Comparison of ENCODE assay signal across 9 mouse cellular contexts in the genomic region with DNA sequence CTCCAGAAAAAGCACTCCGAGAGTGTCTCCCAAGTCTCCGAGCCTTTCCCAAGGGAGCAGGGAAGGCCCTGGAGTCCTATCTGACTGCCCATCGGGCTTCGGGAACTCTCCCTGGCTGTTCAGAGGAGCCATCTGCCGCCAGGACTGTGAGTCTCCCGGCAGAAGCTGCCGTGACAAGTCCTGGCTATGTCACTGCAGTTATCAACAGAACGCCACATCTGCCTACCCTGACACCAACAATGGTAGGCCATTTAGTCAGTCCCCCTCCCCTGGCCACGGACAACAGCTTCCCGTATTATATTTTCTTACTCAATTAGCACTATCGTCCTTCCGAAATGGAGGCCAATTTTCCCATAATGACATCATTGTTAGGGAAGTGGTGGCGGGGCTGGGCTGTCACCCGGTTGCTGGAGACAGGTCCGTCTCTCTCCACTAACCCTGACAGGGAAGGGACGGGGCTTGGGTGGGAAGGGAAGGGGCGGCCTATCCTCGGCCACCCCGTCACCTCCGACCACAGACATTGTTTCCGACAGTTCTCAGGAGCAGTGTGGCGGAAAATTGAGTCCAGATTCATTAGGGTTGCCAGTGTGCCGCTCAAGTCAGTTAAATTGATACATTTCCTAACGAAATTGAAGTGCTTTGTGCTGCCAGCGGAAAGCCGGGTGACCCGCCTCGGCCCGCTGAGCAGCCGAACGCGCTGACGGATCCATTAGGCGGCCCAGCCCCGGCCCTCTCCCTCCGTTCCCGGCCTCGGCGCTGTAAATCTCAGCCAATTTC. TPM values are rescaled to one million over a fixed set of nuclear protein-coding genes. Genes with fewer than 3 reads are reported as not detected.
DNase-seq lines count a peak whose midpoint lies in the region; ATAC-seq lines count a peak whose summit lies in the region.
"Had no signal": no experiment of that assay in that cellular context is flagged by ENCODE, and none has a peak within 500 bp of the region (broad histone marks: within the 10 kb centered on the region; RNA-seq: fewer than 3 reads in every experiment).

No protein-coding gene starts in this region.

- H3K9me3 ChIP-seq in megakaryocyte, embryonic 14.5 days = peaks cover 30% of the 10 kb centered on the region
- 0 out of 2 replicates have a peak, but pooled peaks cover 2% of the 10 kb centered on the region for H3K9me3 ChIP-seq in forebrain, embryonic 14.5 days (replicated peaks; ENCODE audit: control insufficient read depth, low read length)
- H3K9me3 ChIP-seq in intestine, embryonic 16.5 days (ENCODE audit: control insufficient read depth, low read length) = no peaks in the 10 kb centered on the region
- H3K9me3 ChIP-seq in stomach, embryonic 15.5 days = no peaks in the 10 kb centered on the region

- peak; percentile 65 for DNase-seq in forebrain, embryonic 14.5 days (ENCODE audit: low spot score)
- DNase-seq in right cerebral cortex, adult 18-20 months = no peak
- DNase-seq in thymus, postnatal 10 days (ENCODE audit: low spot score in 2 of 2) = no peak
- DNase-seq in ovary, postnatal 36 days (ENCODE audit: low spot score) = no peak

- 2% methylated on average over 39 of the region's 39 CpGs for WGBS in forebrain, embryonic 14.5 days
- WGBS in intestine, embryonic 16.5 days = 5% methylated on average over 39 of the region's 39 CpGs
- WGBS in stomach, embryonic 15.5 days = 9% methylated on average over 39 of the region's 39 CpGs

- ATAC-seq in megakaryocyte, adult 5-6 weeks (ENCODE audit: poor library complexity, severe bottlenecking) = no peak
- ATAC-seq in forebrain, embryonic 14.5 days = peak; percentile 62
- no peak for ATAC-seq in intestine, embryonic 16.5 days
- ATAC-seq in stomach, embryonic 15.5 days (ENCODE audit: insufficient read depth, low FRiP score, low read depth) = no peak

- H3K27ac ChIP-seq in forebrain, embryonic 14.5 days (ENCODE audit: low read depth, low read length) = 0 out of 2 replicates have a peak overlapping the region, but pooled peaks have one; percentile 3
- no peak overlapping the region for H3K27ac ChIP-seq in intestine, embryonic 16.5 days (ENCODE audit: low read length)
- no peak overlapping the region for H3K27ac ChIP-seq in stomach, embryonic 15.5 days

- H3K4me3 ChIP-seq in megakaryocyte, embryonic 14.5 days (replicated peaks) = peak overlapping the region; percentile 75
- peak overlapping the region; percentile 11; the same call in 1 of the 2 replicates for H3K4me3 ChIP-seq in forebrain, embryonic 14.5 days (ENCODE audit: low read depth, low read length)
- H3K4me3 ChIP-seq in intestine, embryonic 16.5 days (ENCODE audit: low read length) = peak overlapping the region; percentile 3
- no peak overlapping the region for H3K4me3 ChIP-seq in stomach, embryonic 15.5 days (replicated peaks)

- peaks cover 88% of the 10 kb centered on the region for H3K27me3 ChIP-seq in megakaryocyte, embryonic 14.5 days (replicated peaks)
- peaks cover 58% of the 10 kb centered on the region for H3K27me3 ChIP-seq in forebrain, embryonic 14.5 days (replicated peaks; ENCODE audit: control insufficient read depth, insufficient read depth, low read length)
- H3K27me3 ChIP-seq in intestine, embryonic 16.5 days (replicated peaks; ENCODE audit: control insufficient read depth, insufficient read depth, low read length) = peaks cover 63% of the 10 kb centered on the region
- peaks cover 67% of the 10 kb centered on the region for H3K27me3 ChIP-seq in stomach, embryonic 15.5 days (replicated peaks)

- H3K4me2 ChIP-seq in forebrain, embryonic 14.5 days (ENCODE audit: low read length) = peak overlapping the region; percentile 40
- peak overlapping the region; percentile 27; the same call in 1 of the 2 replicates for H3K4me2 ChIP-seq in intestine, embryonic 16.5 days (ENCODE audit: low read depth, low read length)
- H3K4me2 ChIP-seq in stomach, embryonic 15.5 days = peak overlapping the region; percentile 19

- peaks cover 21% of the 10 kb centered on the region for H3K4me1 ChIP-seq in megakaryocyte, embryonic 14.5 days
- H3K4me1 ChIP-seq in forebrain, embryonic 14.5 days (ENCODE audit: control insufficient read depth, insufficient read depth, low read length) = peaks cover 14% of the 10 kb centered on the region
- H3K4me1 ChIP-seq in intestine, embryonic 16.5 days (ENCODE audit: control insufficient read depth, insufficient read depth, low read length) = 0 out of 2 replicates have a peak, but pooled peaks cover 7% of the 10 kb centered on the region
- no peaks in the 10 kb centered on the region for H3K4me1 ChIP-seq in stomach, embryonic 15.5 days

- H3K9ac ChIP-seq in forebrain, embryonic 14.5 days (ENCODE audit: low read length) = peak overlapping the region; percentile 25; the same call in 1 of the 2 replicates
- no peak overlapping the region for H3K9ac ChIP-seq in intestine, embryonic 16.5 days (ENCODE audit: low read depth, low read length)
- no peak overlapping the region for H3K9ac ChIP-seq in stomach, embryonic 15.5 days

- H3K36me3 ChIP-seq in megakaryocyte, embryonic 14.5 days (replicated peaks; ENCODE audit: low read length) = no peaks in the 10 kb centered on the region
- no peaks in the 10 kb centered on the region for H3K36me3 ChIP-seq in forebrain, embryonic 14.5 days (ENCODE audit: control insufficient read depth, insufficient read depth, low read length)
- no peaks in the 10 kb centered on the region for H3K36me3 ChIP-seq in intestine, embryonic 16.5 days (ENCODE audit: control insufficient read depth, insufficient read depth, low read length)
- H3K36me3 ChIP-seq in stomach, embryonic 15.5 days = no peaks in the 10 kb centered on the region

RNA-seq across cellular contexts. Expression of gene Uncx, which starts 41.9 kb away (rescaled TPM):
- polyA plus RNA-seq in megakaryocyte, embryonic 14.5 days (2012; ENCODE audit: insufficient read depth, low replicate concordance) = not detected in 2 replicates
- total RNA-seq in megakaryocyte, adult 5-6 weeks (2015) = not detected in 2 replicates
- not detected in 2 replicates for total RNA-seq in megakaryocyte, adult 5-6 weeks (2017)
- 2.3 and 3.5 TPM in 2 replicates for polyA plus RNA-seq in forebrain, embryonic 14.5 days (2014; fragmentation: Nextera tagmentation; extraction: Ambion mirVana)
- polyA plus RNA-seq in intestine, embryonic 16.5 days (2015; fragmentation: Nextera tagmentation; extraction: Ambion mirVana) = not detected in 2 replicates
- polyA plus RNA-seq in stomach, embryonic 15.5 days (2015; fragmentation: Nextera tagmentation; extraction: Ambion mirVana) = 0.08 TPM in 1 of 2 replicates, not detected in the other
- polyA plus RNA-seq: gonadal fat pad, adult 2 months had no signal
